Mouse (Mus musculus) skeletal muscle tissue, adult 2 months (tissue): Measurements from ENCODE around the gene Slc26a3.

Source experiments
- DNase-seq: peaks from one replicate; pipeline ENCODE4 v3.0.0-alpha.2; 2012; ENCODE audit warnings: low read depth, low spot score

Gene Slc26a3

GRCm38 (mm10) chr12:31513724-31514503 lies 123.2 kb downstream of the Slc26a3 start:
- no peak for DNase-seq

- no peak for DNase-seq
Observed at GRCm38 (mm10) chr12:31520119-31520518, 129.4 kb downstream of the Slc26a3 start.

DNA sequence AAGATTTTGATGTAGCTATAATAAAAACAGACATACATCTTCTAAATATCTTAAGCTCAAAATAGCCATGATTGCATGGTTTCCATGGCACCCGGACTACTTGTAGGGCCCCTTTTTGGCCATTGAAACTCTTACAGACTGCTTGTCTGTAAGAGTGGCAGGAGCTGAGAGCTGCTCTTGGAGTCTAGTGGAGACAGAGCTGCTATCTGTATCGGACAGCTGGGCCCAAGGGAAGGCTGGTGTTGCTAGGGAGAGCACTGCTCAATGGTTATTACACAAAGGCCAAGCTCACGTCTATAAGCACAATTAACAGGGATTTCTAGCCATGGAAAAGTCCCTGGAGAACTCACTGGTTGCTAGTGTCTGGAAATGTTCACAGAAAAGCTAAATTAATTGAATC lies 130.7 kb downstream of the Slc26a3 start:
- no peak for DNase-seq
